Mouse (Mus musculus) heart, embryonic 10.5 days (tissue): ENCODE data around the gene Tnfsf14. TPM values are rescaled to one million over a fixed set of nuclear protein-coding genes. Genes with fewer than 3 reads are reported as not detected.

Experiments
- DNase-seq: peaks from one replicate; pipeline ENCODE4 v3.0.0-alpha.2; 2017; ENCODE audit warnings: low spot score
- H3K27ac ChIP-seq: fragments of 300-500 bp; sonication (generic); 2 replicates; pipeline ENCODE4 v1.5.1; 2016; ENCODE audit warnings: mild to moderate bottlenecking
- H3K27me3 ChIP-seq: fragments of 300-500 bp; sonication (generic); 2 replicates; pipeline ENCODE4 v1.6.1; 2016; ENCODE audit warnings: mild to moderate bottlenecking; ENCODE audit not compliant: poor library complexity, insufficient read depth, severe bottlenecking
- H3K36me3 ChIP-seq: fragments of 300-500 bp; sonication (generic); 2 replicates; pipeline ENCODE4 v1.6.1; 2016; ENCODE audit warnings: mild to moderate bottlenecking, moderate library complexity
- H3K4me1 ChIP-seq: fragments of 300-500 bp; sonication (generic); 2 replicates; pipeline ENCODE4 v1.6.1; 2016; ENCODE audit warnings: mild to moderate bottlenecking
- H3K4me3 ChIP-seq: fragments of 300-500 bp; sonication (generic); 2 replicates; pipeline ENCODE4 v1.5.1; 2016; ENCODE audit warnings: mild to moderate bottlenecking, moderate library complexity
- H3K9me3 ChIP-seq: fragments of 300-500 bp; sonication (generic); 2 replicates; pipeline ENCODE4 v1.6.1; 2016; ENCODE audit warnings: mild to moderate bottlenecking, moderate library complexity
- WGBS: fragments of 180-500 bp; shearing (Covaris S2); methylation state at CpG from one replicate; pipeline ENCODE4 v1.1.7; 2016; 5-methylcytosine and 5-hydroxymethylcytosine counted together
- polyA plus RNA-seq: library from polyadenylated mRNA; unstranded; fragments of >200 nt; fragmentation: Nextera tagmentation; extraction: Ambion mirVana; gene quantifications from 2 replicates; pipeline ENCODE4 v1.2.1, GENCODE M21; 2016

The Tnfsf14 gene
- polyA plus RNA-seq, 1 experiment from 2014 or later: 0.28 TPM

- no peak for DNase-seq
- WGBS: 76% methylated on average over 4 of the region's 4 CpGs
- Histone ChIP-seq H3K36me3 (no peaks in the 10 kb centered on the region), H3K27me3 (peaks cover 52% of the 10 kb centered on the region), H3K27ac (no peak overlapping the region), H3K9me3 (no peaks in the 10 kb centered on the region), H3K4me3 (no peak overlapping the region), H3K4me1 (peaks cover 7% of the 10 kb centered on the region)
Measured at GRCm38 (mm10) chr17:57221911-57222310, 27.9 kb upstream of the Tnfsf14 start.

- DNase-seq: no peak
- Histone ChIP-seq H3K4me3 (no peak overlapping the region), H3K9me3 (no peaks in the 10 kb centered on the region), H3K36me3 (no peaks in the 10 kb centered on the region), H3K27ac (no peak overlapping the region), H3K4me1 (no peaks in the 10 kb centered on the region), H3K27me3 (peaks cover 36% of the 10 kb centered on the region)
- 21% methylated on average over 3 of the region's 3 CpGs for WGBS
Measured at GRCm38 (mm10) chr17:57219884-57220207, 25.9 kb upstream of the Tnfsf14 start.

- Histone ChIP-seq H3K4me3 (no peak overlapping the region), H3K36me3 (no peaks in the 10 kb centered on the region), H3K9me3 (no peaks in the 10 kb centered on the region), H3K27me3 (peaks cover 30% of the 10 kb centered on the region), H3K27ac (no peak overlapping the region), H3K4me1 (no peaks in the 10 kb centered on the region)
- 29% methylated on average over 11 of the region's 11 CpGs for WGBS
- peak; percentile 84 for DNase-seq
Measured at GRCm38 (mm10) chr17:57219167-57219883, 25.3 kb upstream of the Tnfsf14 start.

- DNase-seq: no peak
- Histone ChIP-seq H3K4me3 (no peak overlapping the region), H3K9me3 (no peaks in the 10 kb centered on the region), H3K27ac (no peak overlapping the region), H3K4me1 (no peaks in the 10 kb centered on the region), H3K36me3 (no peaks in the 10 kb centered on the region), H3K27me3 (peaks cover 28% of the 10 kb centered on the region)
- WGBS: 67% methylated on average over 12 of the region's 12 CpGs
Measured at GRCm38 (mm10) chr17:57218335-57218900, 24.4 kb upstream of the Tnfsf14 start.

GRCm38 (mm10) chr17:57214676-57215387 is 20.9 kb upstream of the Tnfsf14 start:
- H3K9me3 ChIP-seq: no peaks in the 10 kb centered on the region
- no peaks in the 10 kb centered on the region for H3K4me1 ChIP-seq
- peaks cover 22% of the 10 kb centered on the region; the same call in 1 of the 2 replicates for H3K27me3 ChIP-seq
- no peak for DNase-seq
- H3K27ac ChIP-seq: no peak overlapping the region
- no peaks in the 10 kb centered on the region for H3K36me3 ChIP-seq
- no peak overlapping the region for H3K4me3 ChIP-seq
- 38% methylated on average over 13 of the region's 13 CpGs for WGBS

GRCm38 (mm10) chr17:57211501-57211900 is 17.5 kb upstream of the Tnfsf14 start:
- Histone ChIP-seq H3K9me3 (no peaks in the 10 kb centered on the region), H3K4me3 (no peak overlapping the region), H3K36me3 (no peaks in the 10 kb centered on the region), H3K27me3 (peaks cover 15% of the 10 kb centered on the region; the same call in 1 of the 2 replicates), H3K4me1 (no peaks in the 10 kb centered on the region), H3K27ac (no peak overlapping the region)
- DNase-seq: no peak
- 63% methylated on average over 9 of the region's 9 CpGs for WGBS

- no peak overlapping the region for H3K27ac ChIP-seq
- 69% methylated on average over 4 of the region's 4 CpGs for WGBS
Measured at GRCm38 (mm10) chr17:57209330-57209729, 15.4 kb upstream of the Tnfsf14 start.

GRCm38 (mm10) chr17:57207938-57208337 is 14.0 kb upstream of the Tnfsf14 start:
- Histone ChIP-seq H3K27me3 (peaks cover 4% of the 10 kb centered on the region; the same call in 1 of the 2 replicates), H3K36me3 (no peaks in the 10 kb centered on the region), H3K27ac (no peak overlapping the region), H3K4me1 (no peaks in the 10 kb centered on the region), H3K4me3 (no peak overlapping the region), H3K9me3 (no peaks in the 10 kb centered on the region)
- peak; percentile 64 for DNase-seq
- 79% methylated on average over 3 of the region's 3 CpGs for WGBS

More at GRCm38 (mm10) chr17:57209330-57209729, 15.4 kb upstream of the Tnfsf14 start:
- Histone ChIP-seq H3K4me1 (no peaks in the 10 kb centered on the region), H3K9me3 (no peaks in the 10 kb centered on the region), H3K27me3 (peaks cover 12% of the 10 kb centered on the region; the same call in 1 of the 2 replicates), H3K4me3 (no peak overlapping the region), H3K36me3 (no peaks in the 10 kb centered on the region)
- DNase-seq: no peak

GRCm38 (mm10) chr17:57201841-57202724 is 8.1 kb upstream of the Tnfsf14 start:
- 74% methylated on average over 10 of the region's 10 CpGs for WGBS
- no peak for DNase-seq
- Histone ChIP-seq H3K9me3 (no peaks in the 10 kb centered on the region), H3K4me1 (no peaks in the 10 kb centered on the region), H3K36me3 (no peaks in the 10 kb centered on the region), H3K4me3 (no peak overlapping the region), H3K27ac (no peak overlapping the region), H3K27me3 (no peaks in the 10 kb centered on the region; the same call in 1 of the 2 replicates)

- H3K9me3 ChIP-seq: no peaks in the 10 kb centered on the region
- no peaks in the 10 kb centered on the region for H3K27me3 ChIP-seq
- no peak overlapping the region for H3K27ac ChIP-seq
- no peaks in the 10 kb centered on the region for H3K36me3 ChIP-seq
- WGBS: 69% methylated on average over 3 of the region's 3 CpGs
- no peak for DNase-seq
- H3K4me3 ChIP-seq: no peak overlapping the region
- no peaks in the 10 kb centered on the region for H3K4me1 ChIP-seq
Measured at GRCm38 (mm10) chr17:57198252-57198651, 4.3 kb upstream of the Tnfsf14 start.

GRCm38 (mm10) chr17:57195326-57196010 is 1.5 kb upstream of the Tnfsf14 start:
- no peak for DNase-seq
- Histone ChIP-seq H3K27me3 (no peaks in the 10 kb centered on the region), H3K27ac (no peak overlapping the region), H3K36me3 (no peaks in the 10 kb centered on the region), H3K4me1 (no peaks in the 10 kb centered on the region), H3K4me3 (no peak overlapping the region), H3K9me3 (no peaks in the 10 kb centered on the region)
- WGBS: 77% methylated on average over 8 of the region's 8 CpGs

GRCm38 (mm10) chr17:57194771-57195170 is 794 bp upstream of the Tnfsf14 start:
- Histone ChIP-seq H3K36me3 (no peaks in the 10 kb centered on the region), H3K27ac (no peak overlapping the region), H3K4me3 (no peak overlapping the region), H3K4me1 (no peaks in the 10 kb centered on the region), H3K27me3 (no peaks in the 10 kb centered on the region), H3K9me3 (no peaks in the 10 kb centered on the region)
- DNase-seq: no peak
- WGBS: 79% methylated on average over 3 of the region's 3 CpGs
